In the genomic region with DNA sequence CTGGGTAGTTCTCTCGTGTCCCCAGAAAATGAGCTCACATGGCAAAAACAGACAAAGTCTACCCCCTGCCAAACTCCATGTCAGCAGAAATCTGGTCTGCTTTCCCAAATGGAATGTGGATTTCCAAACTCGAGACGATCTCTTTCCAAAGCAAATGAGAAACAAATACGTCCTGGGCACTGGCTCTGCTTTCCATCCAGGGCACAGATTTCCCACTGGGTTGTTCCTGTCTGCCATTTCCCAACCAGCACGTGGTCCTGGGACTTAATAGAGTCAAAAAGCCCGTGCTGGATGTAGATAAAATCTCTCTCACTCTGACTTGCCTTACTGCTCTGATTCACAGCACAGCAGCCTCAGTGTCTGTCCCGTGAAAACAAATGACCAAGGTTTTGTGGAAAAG, we compare ENCODE assay signal across 8 mouse cellular contexts.
DNase-seq lines count a peak whose midpoint lies in the region; ATAC-seq lines count a peak whose summit lies in the region.

No protein-coding gene starts in this region.

- DNase-seq in heart, adult 9 months (ENCODE audit: low spot score in 2 of 2), result peak; percentile 30 to 34
- no peak for DNase-seq in heart, adult 8-10 months (ENCODE audit: low spot score)
- DNase-seq in lung, postnatal 14 days, result no peak
- peak; percentile 62 for DNase-seq in lung, postnatal 10 days
- DNase-seq in natural killer cell, adult 2 months (ENCODE audit: low spot score in 2 of 2), result no peak

- H3K9ac ChIP-seq in lung, embryonic 16.5 days (ENCODE audit: low read length), result no peak overlapping the region
- H3K9ac ChIP-seq in embryonic facial prominence, embryonic 12.5 days, result no peak overlapping the region
- no peak overlapping the region for H3K9ac ChIP-seq in forebrain, embryonic 13.5 days

- peak overlapping the region; percentile 39 for H3K27ac ChIP-seq in lung, embryonic 16.5 days (ENCODE audit: low read length)
- H3K27ac ChIP-seq in embryonic facial prominence, embryonic 12.5 days, result peak overlapping the region; percentile 92
- H3K27ac ChIP-seq in forebrain, embryonic 13.5 days, result no peak overlapping the region

- no peak overlapping the region for H3K4me2 ChIP-seq in lung, embryonic 16.5 days (ENCODE audit: low read depth, low read length)
- H3K4me2 ChIP-seq in embryonic facial prominence, embryonic 12.5 days (replicated peaks), result no peak overlapping the region
- H3K4me2 ChIP-seq in forebrain, embryonic 13.5 days, result no peak overlapping the region

- no peaks in the 10 kb centered on the region for H3K36me3 ChIP-seq in lung, embryonic 16.5 days (ENCODE audit: control insufficient read depth, insufficient read depth, low read length)
- no peaks in the 10 kb centered on the region for H3K36me3 ChIP-seq in embryonic facial prominence, embryonic 12.5 days
- H3K36me3 ChIP-seq in forebrain, embryonic 13.5 days (ENCODE audit: poor library complexity, severe bottlenecking), result no peaks in the 10 kb centered on the region

- H3K9me3 ChIP-seq in lung, embryonic 16.5 days (ENCODE audit: control insufficient read depth, low read length), result no peaks in the 10 kb centered on the region
- no peaks in the 10 kb centered on the region for H3K9me3 ChIP-seq in embryonic facial prominence, embryonic 12.5 days
- H3K9me3 ChIP-seq in forebrain, embryonic 13.5 days (replicated peaks), result no peaks in the 10 kb centered on the region

- peak; percentile 57 for ATAC-seq in lung, embryonic 16.5 days (ENCODE audit: low read depth)
- no peak for ATAC-seq in embryonic facial prominence, embryonic 12.5 days (ENCODE audit: insufficient number of reproducible peaks, insufficient read depth, low FRiP score, low TSS enrichment)
- ATAC-seq in forebrain, embryonic 13.5 days, result no peak

- H3K4me1 ChIP-seq in lung, embryonic 16.5 days (replicated peaks; ENCODE audit: control insufficient read depth, insufficient read depth, low read length), result peaks cover 10% of the 10 kb centered on the region
- H3K4me1 ChIP-seq in embryonic facial prominence, embryonic 12.5 days, result peaks cover 33% of the 10 kb centered on the region
- H3K4me1 ChIP-seq in forebrain, embryonic 13.5 days, result no peaks in the 10 kb centered on the region

- H3K27me3 ChIP-seq in lung, embryonic 16.5 days (ENCODE audit: control insufficient read depth, insufficient read depth, low read depth, low read length), result no peaks in the 10 kb centered on the region
- no peaks in the 10 kb centered on the region for H3K27me3 ChIP-seq in embryonic facial prominence, embryonic 12.5 days
- no peaks in the 10 kb centered on the region for H3K27me3 ChIP-seq in forebrain, embryonic 13.5 days

- 31% methylated on average over 7 of the region's 7 CpGs for WGBS in lung, embryonic 16.5 days
- 22% methylated on average over 7 of the region's 7 CpGs for WGBS in embryonic facial prominence, embryonic 12.5 days
- 67% methylated on average over 7 of the region's 7 CpGs for WGBS in forebrain, embryonic 13.5 days

- H3K4me3 ChIP-seq in lung, embryonic 16.5 days (ENCODE audit: low read length), result no peak overlapping the region
- H3K4me3 ChIP-seq in embryonic facial prominence, embryonic 12.5 days, result no peak overlapping the region
- H3K4me3 ChIP-seq in forebrain, embryonic 13.5 days, result no peak overlapping the region

Comparison
In these comparisons a context has a peak if more than half of its experiments do, and no peak if none do; other contexts are left out.
1. DNase-seq: peak in heart, adult 9 months (2 of 2) and lung, postnatal 10 days (single experiment); none in heart, adult 8-10 months (single experiment), lung, postnatal 14 days (single experiment) and natural killer cell, adult 2 months (0 of 2).